Mouse (Mus musculus): ENCODE data around the gene Taf11. TPM values are rescaled to one million over a fixed set of nuclear protein-coding genes. Genes with fewer than 3 reads are reported as not detected.

The Taf11 gene
- polyA plus RNA-seq, 1 experiment: 3.9 TPM

DNA sequence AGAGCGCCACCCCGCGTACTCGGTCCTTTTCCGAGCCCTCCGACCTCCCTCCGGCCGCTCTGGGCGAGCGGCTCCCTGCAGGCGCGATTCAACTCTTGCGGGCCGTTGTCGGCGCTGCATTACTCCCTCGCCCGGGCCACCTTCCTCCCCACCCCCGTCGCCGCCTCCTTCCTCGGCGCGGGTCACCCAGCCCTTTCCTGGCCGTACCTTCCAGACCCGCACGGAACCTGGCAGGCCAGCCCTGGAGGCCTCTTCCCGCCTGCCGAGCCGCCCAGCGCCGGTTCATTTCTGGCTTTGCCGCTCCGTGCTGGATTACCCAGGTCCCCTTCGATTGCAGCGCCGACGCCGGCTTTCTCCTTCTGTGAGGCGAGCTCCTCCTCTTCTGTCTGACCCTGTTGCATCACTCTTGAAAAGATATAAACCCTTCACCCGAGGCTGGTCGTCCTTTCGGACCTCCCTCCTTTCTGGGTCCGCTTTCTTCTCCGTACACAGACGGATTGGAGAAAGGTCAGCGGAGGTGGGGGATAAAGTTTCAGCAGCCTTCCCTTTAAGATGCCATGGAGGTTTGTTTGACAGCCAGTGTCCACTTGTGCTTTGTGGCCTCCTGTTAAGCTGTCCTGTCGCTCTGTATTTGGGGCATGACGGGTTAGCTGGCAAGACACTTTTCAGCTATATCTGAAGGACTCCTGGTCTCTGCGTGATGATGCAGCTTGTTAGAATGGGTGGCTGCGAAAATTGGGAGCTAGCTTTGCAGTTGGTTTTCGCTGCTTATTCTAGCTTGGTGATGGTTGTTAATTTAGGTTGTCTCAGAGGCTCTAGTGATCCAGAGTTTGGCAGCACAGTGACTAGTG lies 52.6 kb downstream of the Taf11 start:
- 1% methylated on average over 52 of the region's 52 CpGs for WGBS
- H3K27ac ChIP-seq (ENCODE audit: insufficient read depth, low read depth, low read length): peak overlapping the region; percentile 14; the same call in 1 of the 2 replicates
- peaks cover 5% of the 10 kb centered on the region for H3K36me3 ChIP-seq (ENCODE audit: control insufficient read depth, insufficient read depth, low read length)
- H3K4me1 ChIP-seq (ENCODE audit: control insufficient read depth, insufficient read depth, insufficient read length, low read length): peaks cover 8% of the 10 kb centered on the region; the same call in 1 of the 2 replicates
- H3K4me3 ChIP-seq (ENCODE audit: low read depth, low read length): peak overlapping the region; percentile 97
- H3K27me3 ChIP-seq (ENCODE audit: control insufficient read depth, insufficient read depth, low read length): no peaks in the 10 kb centered on the region
- TF ChIP-seq CTCF (IDR thresholded peaks at IDR 0.05; ENCODE audit: extremely low read depth, insufficient read length, insufficient replicate concordance, low read depth, low read length) (no peak), POLR2A (IDR thresholded peaks at IDR 0.05; ENCODE audit: low read depth, low read length) (no peak)

DNA sequence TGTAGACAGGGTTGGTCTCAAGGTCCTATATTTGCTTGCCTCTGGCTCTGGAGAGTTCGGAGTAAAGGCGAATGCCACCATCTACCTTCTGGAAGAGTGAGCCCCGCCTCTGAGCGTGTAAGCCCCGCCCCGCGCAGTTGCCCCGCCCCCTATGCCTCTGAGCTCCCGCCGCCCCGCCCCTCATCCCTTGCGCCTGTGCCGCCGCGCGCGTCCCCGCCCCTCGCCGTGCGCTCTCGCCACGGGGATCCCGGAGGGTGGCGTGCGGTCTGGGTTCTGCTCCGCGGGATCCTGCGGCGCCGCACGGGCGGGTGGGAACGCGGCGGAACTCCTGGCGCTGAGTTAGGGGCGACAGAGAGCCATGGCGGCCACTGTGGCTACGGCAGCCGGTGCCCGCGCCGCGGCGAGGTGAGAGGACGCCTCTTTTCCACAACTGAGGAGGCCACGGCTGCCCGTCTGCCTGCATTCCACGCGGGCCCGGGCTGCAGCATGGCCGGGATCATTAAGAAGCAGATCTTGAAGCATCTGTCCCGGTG lies 53.3 kb downstream of the Taf11 start, which contains the start of gene Uhrf1bp1:
Gene Uhrf1bp1 (plus strand): TSS at position 177 of the 533 bp plus-strand sequence.
- peak within 1 kb of the TSS; percentile 14; the same call in 1 of the 2 replicates for H3K27ac ChIP-seq (ENCODE audit: insufficient read depth, low read depth, low read length)
- H3K27me3 ChIP-seq (ENCODE audit: control insufficient read depth, insufficient read depth, low read length): no peaks in the 10 kb centered on the region
- peaks cover 8% of the 10 kb centered on the region; the same call in 1 of the 2 replicates for H3K4me1 ChIP-seq (ENCODE audit: control insufficient read depth, insufficient read depth, insufficient read length, low read length)
- no peak for TF ChIP-seq POLR2A (IDR thresholded peaks at IDR 0.05; ENCODE audit: low read depth, low read length)
- no peak for TF ChIP-seq CTCF (IDR thresholded peaks at IDR 0.05; ENCODE audit: extremely low read depth, insufficient read length, insufficient replicate concordance, low read depth, low read length)
- H3K4me3 ChIP-seq (ENCODE audit: low read depth, low read length): peak within 1 kb of the TSS; percentile 97
- under 1% methylated on average over 54 of the region's 54 CpGs for WGBS
- peaks cover 6% of the 10 kb centered on the region for H3K36me3 ChIP-seq (ENCODE audit: control insufficient read depth, insufficient read depth, low read length)

Other genes starting within 250 kb of the Taf11 start
- gene Spdef, start 180.9 kb downstream of the Taf11 start, polyA plus RNA-seq (2012; rRNA removed): 43.8 and 57.5 TPM in 2 replicates
- gene D17Wsu92e, start 89.2 kb downstream of the Taf11 start, polyA plus RNA-seq (2012; rRNA removed): 45.6 and 89.6 TPM in 2 replicates
- 60.8 and 108 TPM in 2 replicates for gene Snrpc, start 71.7 kb downstream of the Taf11 start, polyA plus RNA-seq (2012; rRNA removed)
- 1.8 TPM in 2 replicates for gene Uhrf1bp1, start 53.4 kb downstream of the Taf11 start, polyA plus RNA-seq (2012; rRNA removed)
- gene Anks1, start 538 bp downstream of the Taf11 start, polyA plus RNA-seq (2012; rRNA removed): 16.8 and 28.2 TPM in 2 replicates
- 0.29 and 0.48 TPM in 2 replicates for gene Tcp11, start 170.8 kb upstream of the Taf11 start, polyA plus RNA-seq (2012; rRNA removed)
- gene Scube3, start 232.3 kb upstream of the Taf11 start, polyA plus RNA-seq (2012; rRNA removed): 0.34 and 1.2 TPM in 2 replicates